Mouse (Mus musculus) MEL-GATA-1-ER (cell line): ENCODE results near the gene Gm8764.
"Not testable (repeated sequence)": the region's sequence is repeated elsewhere in the genome, so short reads cannot be mapped to it uniquely, and the experiment has no call there.

Source experiments
- DNase-seq: peaks from one replicate; pipeline ENCODE4 v3.0.0-alpha.2; 2012; ENCODE audit warnings: low read depth; ENCODE audit errors: extremely low read depth

The Gm8764 gene

DNA sequence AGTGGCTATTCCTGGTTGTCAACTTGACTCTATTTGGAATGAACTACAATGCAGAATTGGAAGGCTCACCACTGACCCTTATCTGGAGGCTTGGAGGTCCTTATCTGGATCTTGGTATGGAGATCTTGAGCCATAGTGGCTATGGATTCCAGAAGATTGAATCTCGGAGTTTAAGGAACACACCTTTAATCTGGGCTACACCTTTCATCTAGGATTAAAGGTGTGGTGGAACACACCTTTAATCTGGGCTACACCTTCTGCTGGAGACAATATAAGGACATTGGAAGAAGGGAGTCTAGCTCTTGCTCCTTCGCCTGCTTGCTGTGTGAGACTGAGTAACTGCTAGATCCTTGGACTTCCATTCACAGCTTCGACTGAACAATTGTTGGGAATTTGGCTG lies at the start of gene Gm8764:
TSS of gene Gm8764 (plus strand) at position 301 of the 400 bp plus-strand sequence.
- not testable (repeated sequence) for DNase-seq

DNA sequence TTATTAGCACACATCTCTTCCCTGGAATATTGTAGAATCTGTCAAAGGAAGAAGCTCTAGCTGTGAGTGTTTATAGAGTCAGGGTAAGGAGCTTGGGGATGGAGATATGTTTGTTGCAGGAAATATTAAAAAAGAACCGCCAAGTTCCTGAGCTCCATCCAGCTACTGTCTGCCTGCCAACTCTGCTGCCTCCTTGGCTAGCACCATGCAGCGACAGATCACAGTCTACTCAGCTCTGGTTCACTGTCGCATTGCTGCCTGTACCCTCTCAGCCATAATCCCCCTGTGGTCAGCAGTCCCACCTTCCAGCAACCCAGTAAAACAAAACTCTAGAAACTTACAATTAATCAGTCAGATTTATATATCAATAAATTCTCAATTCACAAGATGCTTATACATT lies 49.8 kb upstream of the Gm8764 start:
- DNase-seq: no peak

DNA sequence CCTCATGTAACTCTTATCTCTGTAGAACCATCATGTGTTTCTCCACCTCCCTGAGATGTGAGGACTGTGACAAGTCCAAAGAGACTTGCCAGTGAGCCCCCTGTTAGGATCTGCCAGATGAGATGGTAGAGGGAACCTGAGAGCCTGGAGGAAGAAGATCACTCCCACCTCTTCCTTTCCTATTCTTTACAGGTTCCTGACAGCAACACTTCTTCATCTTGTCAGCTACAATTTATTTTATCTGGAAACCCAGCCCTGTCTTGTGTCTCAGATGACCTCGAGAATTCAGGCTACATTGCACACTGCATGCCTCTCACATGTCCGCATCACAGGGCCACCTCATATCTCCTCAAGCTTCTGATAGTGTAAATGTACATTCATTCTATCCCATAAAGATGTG lies 41.5 kb upstream of the Gm8764 start:
- no peak for DNase-seq

DNA sequence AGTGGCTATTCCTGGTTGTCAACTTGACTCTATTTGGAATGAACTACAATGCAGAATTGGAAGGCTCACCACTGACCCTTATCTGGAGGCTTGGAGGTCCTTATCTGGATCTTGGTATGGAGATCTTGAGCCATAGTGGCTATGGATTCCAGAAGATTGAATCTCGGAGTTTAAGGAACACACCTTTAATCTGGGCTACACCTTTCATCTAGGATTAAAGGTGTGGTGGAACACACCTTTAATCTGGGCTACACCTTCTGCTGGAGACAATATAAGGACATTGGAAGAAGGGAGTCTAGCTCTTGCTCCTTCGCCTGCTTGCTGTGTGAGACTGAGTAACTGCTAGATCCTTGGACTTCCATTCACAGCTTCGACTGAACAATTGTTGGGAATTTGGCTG lies 17.1 kb upstream of the Gm8764 start, which contains the start of gene Gm21293:
TSS of gene Gm21293 (plus strand) at position 301 of the 400 bp plus-strand sequence.
- not testable (repeated sequence) for DNase-seq

DNA sequence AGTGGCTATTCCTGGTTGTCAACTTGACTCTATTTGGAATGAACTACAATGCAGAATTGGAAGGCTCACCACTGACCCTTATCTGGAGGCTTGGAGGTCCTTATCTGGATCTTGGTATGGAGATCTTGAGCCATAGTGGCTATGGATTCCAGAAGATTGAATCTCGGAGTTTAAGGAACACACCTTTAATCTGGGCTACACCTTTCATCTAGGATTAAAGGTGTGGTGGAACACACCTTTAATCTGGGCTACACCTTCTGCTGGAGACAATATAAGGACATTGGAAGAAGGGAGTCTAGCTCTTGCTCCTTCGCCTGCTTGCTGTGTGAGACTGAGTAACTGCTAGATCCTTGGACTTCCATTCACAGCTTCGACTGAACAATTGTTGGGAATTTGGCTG lies 8.6 kb upstream of the Gm8764 start, which contains the start of gene Gm6763:
TSS of gene Gm6763 (plus strand) at position 301 of the 400 bp plus-strand sequence.
- DNase-seq: not testable (repeated sequence)

DNA sequence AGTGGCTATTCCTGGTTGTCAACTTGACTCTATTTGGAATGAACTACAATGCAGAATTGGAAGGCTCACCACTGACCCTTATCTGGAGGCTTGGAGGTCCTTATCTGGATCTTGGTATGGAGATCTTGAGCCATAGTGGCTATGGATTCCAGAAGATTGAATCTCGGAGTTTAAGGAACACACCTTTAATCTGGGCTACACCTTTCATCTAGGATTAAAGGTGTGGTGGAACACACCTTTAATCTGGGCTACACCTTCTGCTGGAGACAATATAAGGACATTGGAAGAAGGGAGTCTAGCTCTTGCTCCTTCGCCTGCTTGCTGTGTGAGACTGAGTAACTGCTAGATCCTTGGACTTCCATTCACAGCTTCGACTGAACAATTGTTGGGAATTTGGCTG lies 8.4 kb downstream of the Gm8764 start, which contains the start of gene Gm21304:
TSS of gene Gm21304 (plus strand) at position 301 of the 400 bp plus-strand sequence.
- not testable (repeated sequence) for DNase-seq

DNA sequence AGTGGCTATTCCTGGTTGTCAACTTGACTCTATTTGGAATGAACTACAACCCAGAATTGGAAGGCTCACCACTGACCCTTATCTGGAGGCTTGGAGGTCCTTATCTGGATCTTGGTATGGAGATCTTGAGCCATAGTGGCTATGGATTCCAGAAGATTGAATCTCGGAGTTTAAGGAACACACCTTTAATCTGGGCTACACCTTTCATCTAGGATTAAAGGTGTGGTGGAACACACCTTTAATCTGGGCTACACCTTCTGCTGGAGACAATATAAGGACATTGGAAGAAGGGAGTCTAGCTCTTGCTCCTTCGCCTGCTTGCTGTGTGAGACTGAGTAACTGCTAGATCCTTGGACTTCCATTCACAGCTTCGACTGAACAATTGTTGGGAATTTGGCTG lies 16.9 kb downstream of the Gm8764 start, which contains the start of gene Gm21312:
TSS of gene Gm21312 (plus strand) at position 301 of the 400 bp plus-strand sequence.
- DNase-seq: not testable (repeated sequence)

DNA sequence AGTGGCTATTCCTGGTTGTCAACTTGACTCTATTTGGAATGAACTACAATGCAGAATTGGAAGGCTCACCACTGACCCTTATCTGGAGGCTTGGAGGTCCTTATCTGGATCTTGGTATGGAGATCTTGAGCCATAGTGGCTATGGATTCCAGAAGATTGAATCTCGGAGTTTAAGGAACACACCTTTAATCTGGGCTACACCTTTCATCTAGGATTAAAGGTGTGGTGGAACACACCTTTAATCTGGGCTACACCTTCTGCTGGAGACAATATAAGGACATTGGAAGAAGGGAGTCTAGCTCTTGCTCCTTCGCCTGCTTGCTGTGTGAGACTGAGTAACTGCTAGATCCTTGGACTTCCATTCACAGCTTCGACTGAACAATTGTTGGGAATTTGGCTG lies 25.4 kb downstream of the Gm8764 start, which contains the start of gene Gm20765:
TSS of gene Gm20765 (plus strand) at position 301 of the 400 bp plus-strand sequence.
- not testable (repeated sequence) for DNase-seq

DNA sequence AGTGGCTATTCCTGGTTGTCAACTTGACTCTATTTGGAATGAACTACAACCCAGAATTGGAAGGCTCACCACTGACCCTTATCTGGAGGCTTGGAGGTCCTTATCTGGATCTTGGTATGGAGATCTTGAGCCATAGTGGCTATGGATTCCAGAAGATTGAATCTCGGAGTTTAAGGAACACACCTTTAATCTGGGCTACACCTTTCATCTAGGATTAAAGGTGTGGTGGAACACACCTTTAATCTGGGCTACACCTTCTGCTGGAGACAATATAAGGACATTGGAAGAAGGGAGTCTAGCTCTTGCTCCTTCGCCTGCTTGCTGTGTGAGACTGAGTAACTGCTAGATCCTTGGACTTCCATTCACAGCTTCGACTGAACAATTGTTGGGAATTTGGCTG lies 33.9 kb downstream of the Gm8764 start, which contains the start of gene Gm4340:
TSS of gene Gm4340 (plus strand) at position 301 of the 400 bp plus-strand sequence.
- not testable (repeated sequence) for DNase-seq

DNA sequence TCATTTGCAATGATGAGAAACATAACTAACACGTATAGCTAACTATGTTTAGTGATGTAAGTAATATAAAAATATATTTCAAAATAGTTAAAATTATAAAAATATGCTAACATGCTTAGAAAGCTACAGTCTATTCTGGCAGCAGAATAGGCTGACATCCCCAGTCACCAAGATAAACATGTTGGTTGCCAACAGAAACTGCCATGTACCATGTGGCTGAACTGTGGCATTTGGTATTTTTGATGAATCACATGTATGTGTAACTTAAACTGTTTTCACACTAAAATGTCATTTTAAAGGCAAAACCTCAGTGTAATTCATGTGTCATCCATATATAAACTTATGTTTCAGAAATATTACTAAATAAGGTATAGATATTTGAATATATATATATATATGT lies 49.8 kb downstream of the Gm8764 start:
- DNase-seq: no peak

DNA sequence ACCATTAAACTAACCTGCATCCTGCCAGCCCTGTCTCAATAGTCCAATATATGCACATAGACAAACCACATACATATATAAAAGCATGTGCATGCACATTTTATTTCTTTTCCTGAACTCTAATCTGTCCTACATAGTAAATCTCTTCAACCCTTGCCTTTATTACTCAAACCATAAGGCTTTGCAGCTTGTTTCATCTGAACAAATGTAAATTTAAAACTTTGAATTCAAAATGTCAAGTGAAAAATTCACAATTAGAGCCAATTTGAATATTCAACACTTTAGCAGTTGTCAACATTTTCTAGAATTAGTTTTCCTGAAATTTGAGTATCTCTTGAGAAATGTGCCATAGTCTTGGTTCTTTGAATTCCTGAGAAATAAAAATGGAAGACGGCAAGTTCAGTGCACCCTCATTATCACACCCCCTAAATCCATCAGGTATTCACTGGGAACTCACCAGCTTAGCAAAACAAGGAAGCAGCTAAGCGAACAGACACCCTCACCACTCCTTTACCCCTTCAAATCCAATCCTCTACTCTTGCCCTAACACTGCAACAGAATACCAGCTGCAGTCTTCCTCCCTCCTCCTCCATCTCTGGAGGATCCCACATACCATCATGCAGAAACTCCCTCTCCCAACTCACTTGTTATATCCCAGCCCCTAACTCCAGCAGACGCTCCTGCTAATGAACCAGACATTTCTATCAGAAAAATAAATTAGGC lies 50.6 kb downstream of the Gm8764 start:
- no peak for DNase-seq
